Mouse (Mus musculus) urinary bladder, postnatal 0 days (tissue): ENCODE results near the gene Zic2. TPM values are rescaled to one million over a fixed set of nuclear protein-coding genes. Genes with fewer than 3 reads are reported as not detected.

Experiments
- polyA plus RNA-seq: library from polyadenylated mRNA; unstranded; fragments of >200 nt; fragmentation: Nextera tagmentation; extraction: Ambion mirVana; gene quantifications from 2 replicates; pipeline ENCODE4 v1.2.1, GENCODE M21; 2015

Gene Zic2
- polyA plus RNA-seq, result not detected in 2 replicates

DNA sequence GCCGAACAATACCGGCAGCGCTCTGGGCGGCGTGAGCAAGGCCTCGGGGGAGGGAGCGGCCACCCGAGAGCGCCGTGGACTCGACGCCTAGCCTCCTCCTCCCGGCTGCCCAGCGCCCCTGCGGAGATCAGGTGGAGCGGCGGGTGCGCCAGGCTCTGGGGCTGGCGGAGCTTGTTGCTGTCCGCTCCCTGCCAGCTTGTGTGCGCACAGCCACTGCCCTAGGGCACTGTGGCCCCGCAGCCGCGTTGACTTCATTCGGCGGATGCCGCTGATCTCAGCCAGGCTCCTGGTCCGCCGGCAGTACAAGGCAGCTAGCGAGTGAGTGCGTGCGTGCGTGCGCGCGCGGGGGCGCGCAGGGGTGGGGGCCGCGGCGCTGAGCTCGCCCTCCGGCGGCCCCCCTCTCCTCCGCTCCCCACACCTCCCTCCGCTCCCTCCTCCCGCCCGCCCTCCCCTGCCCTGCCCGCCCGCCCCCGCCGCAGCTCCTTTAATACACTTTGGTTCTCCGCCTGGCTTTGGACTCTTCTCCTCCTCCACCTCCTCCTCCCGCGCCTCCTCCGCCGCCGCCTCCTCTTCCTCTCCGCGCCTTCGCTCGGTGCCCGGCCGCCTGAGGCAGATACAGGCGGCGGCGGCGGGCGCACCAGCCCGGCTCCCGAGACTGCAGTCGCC, at the start of gene Zic2:
Zic2 (plus strand) TSS at position 545 of the 666 bp plus-strand sequence.

DNA sequence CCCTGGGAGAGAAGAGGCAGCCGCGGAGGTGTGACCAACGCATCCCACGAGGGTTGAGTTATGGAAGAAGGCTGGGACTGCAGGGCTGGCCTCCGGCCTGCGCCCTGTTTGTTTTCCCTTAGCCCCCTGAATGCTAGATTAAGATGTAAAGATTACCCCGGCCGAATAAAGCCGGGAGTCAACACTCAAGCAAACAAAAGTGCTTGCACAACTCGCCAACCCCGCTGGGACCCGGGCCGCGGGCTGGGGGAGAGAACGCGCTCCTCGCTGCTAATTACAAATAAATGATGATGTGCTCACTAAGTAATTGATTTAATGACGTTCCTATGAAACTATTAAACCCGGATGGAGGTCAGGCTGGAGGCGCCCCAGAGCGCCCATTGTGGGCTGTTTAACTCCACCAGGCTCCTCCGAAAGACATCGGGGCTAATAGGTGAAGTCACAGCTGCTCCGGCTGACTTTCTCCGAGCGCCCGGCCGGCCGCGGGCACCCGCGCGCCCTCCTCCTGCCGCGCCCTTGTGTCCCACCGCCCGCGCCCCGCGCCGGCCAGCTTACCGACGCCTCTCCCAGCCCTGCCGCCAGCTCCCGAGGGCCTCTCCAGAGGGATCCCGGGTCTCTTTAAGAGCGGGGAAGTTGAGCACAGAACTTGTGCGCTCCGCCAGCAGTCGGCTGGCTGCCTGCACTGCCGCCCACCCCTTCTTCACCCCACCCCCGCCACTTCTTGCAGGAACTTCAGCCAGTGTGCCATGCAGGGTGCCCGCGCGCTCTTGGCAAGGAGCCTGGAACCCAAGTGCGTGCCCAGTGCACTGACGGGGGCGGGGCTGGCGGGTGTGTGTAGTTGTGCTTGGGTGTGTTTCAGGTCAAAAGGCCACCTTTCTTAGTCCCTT, 24.5 kb upstream of the Zic2 start, which contains the start of gene Gm5089:
Gm5089 (minus strand) TSS at position 620 of the 887 bp plus-strand sequence.

DNA sequence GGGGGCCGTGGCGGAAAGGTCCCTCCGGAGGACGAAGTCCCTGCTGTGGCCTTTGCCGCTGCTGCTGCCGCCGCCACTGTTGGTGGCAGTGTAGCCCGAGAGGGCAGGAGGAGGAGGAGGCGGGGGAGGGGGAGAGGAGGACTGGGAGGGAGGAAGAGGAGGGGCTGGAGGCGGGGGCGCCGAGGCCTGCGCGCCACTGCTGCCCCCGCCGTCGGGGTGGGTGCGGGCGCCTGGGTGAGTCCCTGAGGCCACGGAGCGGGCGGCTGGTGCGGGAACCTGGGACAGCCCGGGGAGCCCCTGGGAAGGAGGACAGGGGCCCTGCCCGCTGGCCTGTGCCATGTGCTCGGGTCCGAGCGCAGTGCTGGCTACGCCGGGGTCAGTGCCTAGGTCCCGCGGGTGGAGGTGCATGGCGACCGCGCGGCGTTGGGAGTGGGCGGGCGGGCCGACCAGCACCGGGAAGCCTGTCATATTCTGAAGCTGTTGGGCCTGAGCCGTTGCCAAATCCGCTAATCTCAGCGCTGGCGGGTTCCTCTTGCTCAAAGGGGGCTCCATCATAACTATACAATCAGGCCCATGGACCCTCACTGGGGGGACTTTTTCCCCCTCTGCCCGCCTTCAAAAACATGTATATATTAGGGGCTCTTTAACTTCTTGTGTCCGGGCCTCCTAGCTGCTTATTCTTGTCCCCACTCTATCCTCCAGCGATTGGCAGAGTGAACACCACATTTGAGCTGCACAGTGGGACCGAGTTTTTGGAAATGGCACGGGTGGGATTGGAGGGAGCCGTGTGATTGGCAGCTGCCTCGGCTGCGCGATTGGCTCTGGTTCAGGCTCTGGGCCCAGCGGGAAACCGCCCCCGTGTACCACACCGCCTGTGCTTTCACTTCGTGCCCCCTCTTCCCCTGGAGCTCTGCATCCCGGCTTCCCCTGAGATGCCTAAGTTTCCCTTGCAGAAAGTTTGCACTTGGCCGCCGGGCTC, 10.2 kb upstream of the Zic2 start, which contains the start of gene Zic5:
Zic5 (minus strand) TSS at position 915 of the 979 bp plus-strand sequence.

DNA sequence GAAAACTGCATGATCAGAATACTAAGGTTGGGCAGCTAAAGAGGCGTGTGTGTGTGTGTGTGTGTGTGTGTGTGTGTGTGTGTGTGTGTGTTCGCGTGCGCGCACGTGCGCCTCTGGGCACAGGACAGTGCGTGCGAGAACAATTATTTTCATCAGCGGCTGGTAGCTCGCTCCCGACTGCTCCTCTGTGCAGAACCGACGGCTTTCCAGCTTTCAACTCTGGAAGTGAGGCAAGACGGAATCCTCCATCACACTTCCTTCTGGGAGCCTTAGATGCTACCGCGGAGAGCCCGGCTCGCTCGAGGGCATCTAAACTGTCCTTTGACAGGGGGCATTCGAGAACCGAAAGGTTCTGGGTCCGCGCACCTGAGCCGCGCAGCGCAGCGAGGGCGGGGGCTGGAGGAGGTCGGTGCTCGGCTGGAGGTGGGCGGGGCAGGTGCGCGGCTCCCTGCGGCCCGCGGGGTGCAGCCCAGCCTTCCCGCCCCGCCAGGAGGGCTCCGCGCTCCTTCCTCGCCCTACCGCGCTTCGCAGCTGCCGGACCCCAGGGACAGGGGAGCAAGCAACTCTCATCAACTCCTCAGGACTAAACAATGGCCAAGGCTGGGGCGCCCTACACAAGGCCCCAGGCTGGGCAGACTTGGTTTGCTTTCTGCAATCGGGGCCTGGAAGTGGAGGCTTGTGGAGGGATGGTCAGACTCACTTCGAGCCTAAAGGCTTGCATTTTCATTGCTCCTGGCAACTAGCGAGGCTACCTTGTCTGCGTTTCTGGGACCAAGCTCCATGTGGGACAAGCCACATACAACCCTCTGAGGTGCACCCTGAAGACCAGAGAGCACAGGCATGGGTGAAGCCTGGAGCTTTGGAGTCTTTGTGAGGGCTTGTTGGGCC, 15.4 kb downstream of the Zic2 start, which contains the start of gene Gm10837:
Gm10837 (plus strand) TSS at position 146 of the 888 bp plus-strand sequence.

Other genes with a start within 250 kb of the Zic2 start
- not detected in 2 replicates for gene Gm5089, start 24.3 kb upstream of the Zic2 start, polyA plus RNA-seq
- not detected in 2 replicates for gene Zic5, start 9.8 kb upstream of the Zic2 start, polyA plus RNA-seq
- not detected in 2 replicates for gene Gm10837, start 15.2 kb downstream of the Zic2 start, polyA plus RNA-seq
- 11.7 and 13.0 TPM in 2 replicates for gene Pcca, start 58.9 kb downstream of the Zic2 start, polyA plus RNA-seq